Mouse (Mus musculus) intestine, embryonic 15.5 days (tissue): ENCODE results near the gene Mprip. TPM values are rescaled to one million over a fixed set of nuclear protein-coding genes. Genes with fewer than 3 reads are reported as not detected.
"Not testable (repeated sequence)": the region's sequence is repeated elsewhere in the genome, so short reads cannot be mapped to it uniquely, and the experiment has no call there.

Experiments
- ATAC-seq: fragments of 200-750 bp; cut with Nextera tagmentation; 2 replicates; pipeline ENCODE4 v1.8.0; 2017; ENCODE audit warnings: moderate TSS enrichment, moderate library complexity
- H3K27ac ChIP-seq: fragments of 300-500 bp; sonication (generic); 2 replicates; pipeline ENCODE4 v1.5.1; 2015; ENCODE audit warnings: mild to moderate bottlenecking, inconsistent platforms
- H3K27me3 ChIP-seq: fragments of 300-500 bp; sonication (generic); replicated peaks from 2 replicates; pipeline ENCODE4 v1.6.1; 2015; ENCODE audit warnings: inconsistent platforms
- H3K36me3 ChIP-seq: fragments of 300-500 bp; sonication (generic); 2 replicates; pipeline ENCODE4 v1.6.1; 2015; ENCODE audit warnings: inconsistent platforms
- H3K4me1 ChIP-seq: fragments of 300-500 bp; sonication (generic); replicated peaks from 2 replicates; pipeline ENCODE4 v1.6.1; 2015; ENCODE audit warnings: inconsistent platforms
- H3K4me2 ChIP-seq: fragments of 300-500 bp; sonication (generic); replicated peaks from 2 replicates; pipeline ENCODE4 v1.6.1; 2015; ENCODE audit warnings: mild to moderate bottlenecking, inconsistent platforms
- H3K4me3 ChIP-seq: fragments of 300-500 bp; sonication (generic); replicated peaks from 2 replicates; pipeline ENCODE4 v1.5.1; 2015; ENCODE audit warnings: inconsistent platforms
- H3K9ac ChIP-seq: fragments of 300-500 bp; sonication (generic); 2 replicates; pipeline ENCODE4 v1.6.1; 2015; ENCODE audit warnings: inconsistent platforms
- H3K9me3 ChIP-seq: fragments of 300-500 bp; sonication (generic); 2 replicates; pipeline ENCODE4 v1.6.1; 2016; ENCODE audit warnings: inconsistent platforms
- WGBS: fragments of 180-500 bp; shearing (Covaris S2); methylation state at CpG from one replicate; pipeline ENCODE4 v1.1.7; 2015; 5-methylcytosine and 5-hydroxymethylcytosine counted together
- polyA plus RNA-seq: library from polyadenylated mRNA; unstranded; fragments of >200 nt; fragmentation: Nextera tagmentation; extraction: Ambion mirVana; gene quantifications from 2 replicates; pipeline ENCODE4 v1.2.1, GENCODE M21; 2015

Mprip gene
- polyA plus RNA-seq, 1 experiment from 2014 or later: 54.9 TPM

- Histone ChIP-seq H3K9ac (no peak overlapping the region), H3K27me3 (no peaks in the 10 kb centered on the region), H3K4me2 (no peak overlapping the region), H3K27ac (no peak overlapping the region), H3K36me3 (no peaks in the 10 kb centered on the region), H3K4me1 (0 out of 2 replicates have a peak, but pooled peaks cover 6% of the 10 kb centered on the region), H3K4me3 (no peak overlapping the region), H3K9me3 (no peaks in the 10 kb centered on the region)
- WGBS: 43% methylated on average over 7 of the region's 7 CpGs
- ATAC-seq: no peak
These were observed 5.1 kb upstream of the Mprip start for GRCm38 (mm10) chr11:59656016-59656415.

- Histone ChIP-seq H3K27ac (peak overlapping the region; percentile 73), H3K4me1 (peaks cover 24% of the 10 kb centered on the region)
- ATAC-seq: no peak; the same call in 1 of the 2 replicates
These were observed 620 bp downstream of the Mprip start for GRCm38 (mm10) chr11:59661601-59662248.

GRCm38 (mm10) chr11:59662249-59662788 is 1.2 kb downstream of the Mprip start:
- peak overlapping the region; percentile 86 for H3K9ac ChIP-seq
- H3K9me3 ChIP-seq: no peaks in the 10 kb centered on the region
- H3K36me3 ChIP-seq: no peaks in the 10 kb centered on the region
- H3K4me1 ChIP-seq: peaks cover 24% of the 10 kb centered on the region
- under 1% methylated on average over 46 of the region's 82 CpGs for WGBS
- no peaks in the 10 kb centered on the region for H3K27me3 ChIP-seq
- peak overlapping the region; percentile 79 for H3K4me3 ChIP-seq
- peak overlapping the region; percentile 92 for H3K27ac ChIP-seq
- peak; percentile 99 for ATAC-seq
- peak overlapping the region; percentile 84 for H3K4me2 ChIP-seq

More at GRCm38 (mm10) chr11:59661601-59662248, 620 bp downstream of the Mprip start:
- no peaks in the 10 kb centered on the region for H3K27me3 ChIP-seq
- H3K9ac ChIP-seq: peak overlapping the region; percentile 62
- H3K4me3 ChIP-seq: peak overlapping the region; percentile 79
- no peaks in the 10 kb centered on the region for H3K9me3 ChIP-seq
- no peaks in the 10 kb centered on the region for H3K36me3 ChIP-seq
- H3K4me2 ChIP-seq: peak overlapping the region; percentile 63
- 3% methylated on average over 28 of the region's 28 CpGs for WGBS

DNA sequence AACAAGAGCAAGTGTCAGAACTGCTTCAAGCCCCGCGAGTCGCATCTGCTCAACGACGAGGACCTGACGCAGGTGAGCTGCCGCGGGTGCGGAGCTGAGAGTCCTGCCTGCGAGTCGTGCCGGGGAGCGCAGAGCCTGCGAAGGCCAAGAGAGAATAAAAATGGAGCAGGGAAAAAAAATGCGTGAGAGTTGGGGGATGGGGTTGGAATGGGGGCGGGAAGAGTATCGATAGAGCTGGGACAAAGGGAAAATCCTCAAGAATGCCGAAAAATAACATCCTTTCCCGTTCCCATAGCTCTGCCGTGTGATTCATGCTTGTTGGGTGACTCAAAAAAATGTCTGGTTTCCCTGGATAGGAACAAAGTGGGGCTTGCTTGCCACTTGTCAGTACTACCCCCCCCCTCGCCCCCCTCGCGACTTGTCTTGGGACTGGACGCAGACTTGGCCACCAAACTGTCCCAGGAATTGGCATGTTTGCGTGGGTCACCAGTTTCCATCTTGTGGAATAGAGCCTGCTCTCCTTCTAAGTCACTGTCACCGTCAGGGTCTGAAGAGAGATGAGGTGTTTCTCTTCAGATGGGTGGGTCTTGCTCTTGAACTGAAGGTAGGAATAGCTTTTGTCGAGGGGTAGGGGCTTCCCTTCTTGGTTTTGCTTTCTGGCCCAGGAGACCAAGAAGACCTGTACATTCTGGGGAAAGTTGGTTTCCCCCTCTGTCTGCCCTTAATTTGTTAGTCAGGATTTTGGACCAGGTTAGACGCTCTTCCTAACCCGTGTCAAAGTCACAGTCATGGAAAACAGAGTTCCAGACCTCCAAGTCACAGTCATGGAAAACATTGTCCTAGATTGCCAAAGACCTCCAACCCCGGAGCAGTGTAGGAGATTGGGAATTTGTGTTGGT is 2.0 kb downstream of the Mprip start:
- Histone ChIP-seq H3K36me3 (no peaks in the 10 kb centered on the region), H3K27ac (peak overlapping the region; percentile 92), H3K9me3 (no peaks in the 10 kb centered on the region), H3K4me3 (peak overlapping the region; percentile 79), H3K4me2 (peak overlapping the region; percentile 84), H3K9ac (peak overlapping the region; percentile 86), H3K27me3 (no peaks in the 10 kb centered on the region), H3K4me1 (peaks cover 24% of the 10 kb centered on the region)
- ATAC-seq: no peak; the same call in 1 of the 2 replicates
- WGBS: 3% methylated on average over 30 of the region's 30 CpGs

- H3K36me3 ChIP-seq: no peaks in the 10 kb centered on the region
- H3K9me3 ChIP-seq: no peaks in the 10 kb centered on the region
- WGBS: 13% methylated on average over 3 of the region's 3 CpGs
- H3K27ac ChIP-seq: peak overlapping the region; percentile 56; the same call in 1 of the 2 replicates
- H3K4me1 ChIP-seq: peaks cover 24% of the 10 kb centered on the region
- H3K9ac ChIP-seq: peak overlapping the region; percentile 86; the same call in 1 of the 2 replicates
- peak overlapping the region; percentile 79 for H3K4me3 ChIP-seq
- ATAC-seq: no peak
- H3K4me2 ChIP-seq: peak overlapping the region; percentile 84
- H3K27me3 ChIP-seq: no peaks in the 10 kb centered on the region
These were observed 2.7 kb downstream of the Mprip start for GRCm38 (mm10) chr11:59663776-59664320.

GRCm38 (mm10) chr11:59664818-59665217 is 3.7 kb downstream of the Mprip start:
- H3K4me3 ChIP-seq: no peak overlapping the region
- no peak overlapping the region for H3K9ac ChIP-seq

DNA sequence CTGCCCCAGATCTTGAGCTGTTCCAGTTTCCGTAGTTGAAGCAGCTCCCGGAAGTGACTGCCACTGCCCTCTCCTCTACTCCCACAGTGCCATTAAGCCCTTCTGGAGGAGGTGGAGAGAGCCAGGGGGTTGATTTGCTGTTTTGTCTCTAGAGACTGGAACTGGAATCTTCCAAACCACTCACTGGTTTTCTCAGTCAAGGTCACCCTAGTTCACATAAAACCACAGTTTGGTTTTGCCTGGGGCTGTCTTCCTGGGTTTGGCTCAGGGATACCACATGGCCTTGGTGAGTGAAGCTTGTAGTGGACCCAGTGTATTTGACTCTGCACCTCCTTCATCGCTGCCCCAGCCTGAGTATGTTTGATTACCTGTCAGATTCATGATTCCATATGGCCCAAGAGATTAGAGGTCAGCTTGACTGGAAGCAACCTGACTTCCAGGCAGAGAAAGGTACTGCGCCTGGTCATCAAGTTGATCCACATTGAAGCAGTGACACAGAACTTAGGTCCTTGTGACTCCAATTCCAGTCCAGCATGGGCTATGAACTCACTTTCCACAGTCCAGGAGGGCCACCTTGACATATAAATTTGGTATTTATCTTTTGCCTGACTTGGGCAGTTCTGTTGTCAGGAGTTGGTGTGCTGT is 10.1 kb downstream of the Mprip start:
- ATAC-seq: no peak
- no peaks in the 10 kb centered on the region for H3K36me3 ChIP-seq
- H3K27me3 ChIP-seq: no peaks in the 10 kb centered on the region
- H3K4me2 ChIP-seq: no peak overlapping the region
- H3K9ac ChIP-seq: no peak overlapping the region
- H3K9me3 ChIP-seq: no peaks in the 10 kb centered on the region
- no peak overlapping the region for H3K27ac ChIP-seq
- WGBS: 64% methylated on average over 4 of the region's 4 CpGs
- peaks cover 7% of the 10 kb centered on the region; the same call in 1 of the 2 replicates for H3K4me1 ChIP-seq
- H3K4me3 ChIP-seq: no peak overlapping the region

More at GRCm38 (mm10) chr11:59664818-59665217, 3.7 kb downstream of the Mprip start:
- no peak for ATAC-seq
- Histone ChIP-seq H3K27me3 (no peaks in the 10 kb centered on the region), H3K9me3 (no peaks in the 10 kb centered on the region), H3K36me3 (no peaks in the 10 kb centered on the region), H3K4me2 (peak overlapping the region; percentile 84), H3K4me1 (peaks cover 24% of the 10 kb centered on the region), H3K27ac (peak overlapping the region; percentile 56)
- 21% methylated on average over 3 of the region's 3 CpGs for WGBS

DNA sequence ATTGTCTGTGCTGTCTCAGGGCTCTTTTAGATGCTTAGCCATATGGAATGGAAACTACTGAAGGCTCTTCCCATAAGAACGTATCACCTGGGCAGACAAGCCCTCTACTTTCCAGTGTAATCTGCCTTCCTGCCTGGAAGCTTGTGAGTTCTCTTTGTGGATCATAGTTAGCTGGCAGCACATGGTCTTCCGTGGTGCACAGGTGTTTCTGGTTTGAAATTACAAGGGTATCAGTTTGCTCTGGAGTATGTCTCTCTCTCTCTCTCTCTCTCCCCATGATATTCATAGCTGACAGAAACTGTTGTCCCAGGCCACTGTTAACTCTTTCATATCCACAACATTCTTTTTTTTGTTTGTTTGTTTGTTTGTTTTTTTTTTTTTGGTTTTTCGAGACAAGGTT is 12.9 kb downstream of the Mprip start:
- Histone ChIP-seq H3K4me1 (0 out of 2 replicates have a peak, but pooled peaks cover 7% of the 10 kb centered on the region), H3K27me3 (no peaks in the 10 kb centered on the region), H3K36me3 (no peaks in the 10 kb centered on the region), H3K27ac (no peak overlapping the region), H3K9me3 (no peaks in the 10 kb centered on the region), H3K4me2 (no peak overlapping the region), H3K4me3 (no peak overlapping the region), H3K9ac (no peak overlapping the region)
- no peak for ATAC-seq
- 87% methylated on average over 3 of the region's 3 CpGs for WGBS

GRCm38 (mm10) chr11:59674746-59675145 is 13.6 kb downstream of the Mprip start:
- 94% methylated on average over 8 of the region's 8 CpGs for WGBS
- not testable (repeated sequence) for ATAC-seq, H3K36me3 ChIP-seq, H3K9ac ChIP-seq, H3K27me3 ChIP-seq, H3K27ac ChIP-seq, H3K4me2 ChIP-seq, H3K9me3 ChIP-seq, H3K4me1 ChIP-seq, H3K4me3 ChIP-seq

DNA sequence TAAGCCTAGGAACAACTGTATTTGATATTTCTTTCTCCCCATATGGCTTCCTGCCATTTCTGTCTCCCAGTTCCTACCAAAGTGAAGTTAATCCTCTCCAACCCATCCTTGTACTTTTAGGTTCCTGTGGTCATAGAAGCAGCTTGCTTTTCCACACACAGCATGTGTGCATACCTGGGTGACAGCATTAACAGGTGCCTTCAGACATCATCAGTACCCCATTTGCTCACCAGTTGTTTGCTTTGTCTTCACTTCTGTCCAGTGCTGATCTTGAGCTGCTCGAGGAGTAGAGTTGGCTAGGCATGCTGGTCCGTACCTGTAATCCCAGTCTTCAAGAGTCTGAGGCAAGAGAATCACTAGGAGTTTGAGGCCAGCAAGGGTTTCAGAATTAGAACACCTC is 16.7 kb downstream of the Mprip start:
- Histone ChIP-seq H3K27me3 (no peaks in the 10 kb centered on the region), H3K4me3 (no peak overlapping the region), H3K36me3 (no peaks in the 10 kb centered on the region), H3K27ac (no peak overlapping the region), H3K9me3 (no peaks in the 10 kb centered on the region), H3K4me2 (no peak overlapping the region), H3K4me1 (no peaks in the 10 kb centered on the region), H3K9ac (no peak overlapping the region)
- ATAC-seq: no peak
- WGBS: 90% methylated on average over 2 of the region's 2 CpGs

DNA sequence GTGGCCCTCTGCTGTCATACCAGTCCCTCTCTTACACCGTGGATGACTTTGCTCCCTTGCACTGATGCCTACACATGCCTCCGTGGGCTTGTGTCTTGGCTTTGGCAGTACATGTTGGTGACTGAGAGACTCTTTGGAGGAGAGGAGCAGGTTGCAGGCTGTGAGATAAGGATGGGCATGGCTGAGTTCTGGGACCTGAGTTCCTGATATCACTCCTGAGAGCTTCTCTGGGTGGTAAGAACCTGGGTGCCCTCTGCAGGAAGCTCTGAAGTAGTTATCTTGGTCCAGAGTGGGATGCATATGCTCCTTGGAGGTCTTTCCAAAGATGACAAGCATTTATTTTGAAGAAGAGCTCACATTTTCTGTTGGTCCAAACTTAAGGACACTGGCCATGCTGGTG is 17.6 kb downstream of the Mprip start:
- 99% methylated on average over 2 of the region's 2 CpGs for WGBS
- Histone ChIP-seq H3K4me2 (no peak overlapping the region), H3K27me3 (no peaks in the 10 kb centered on the region), H3K4me1 (no peaks in the 10 kb centered on the region), H3K36me3 (no peaks in the 10 kb centered on the region), H3K9me3 (no peaks in the 10 kb centered on the region), H3K4me3 (no peak overlapping the region), H3K27ac (no peak overlapping the region), H3K9ac (no peak overlapping the region)
- no peak for ATAC-seq
